Mouse (Mus musculus) T-helper 2 cell (primary cell): ENCODE results near the gene Olfr1297.

Experiments used
- in situ Hi-C: fragments of 300-600 bp; cut with MboI, MseI; formaldehyde crosslinking; loops from one replicate; pipeline ENCODE4 v1.15.1; 2025; ENCODE audit warnings: high pct_unique_total_duplicates

The Olfr1297 gene

DNA sequence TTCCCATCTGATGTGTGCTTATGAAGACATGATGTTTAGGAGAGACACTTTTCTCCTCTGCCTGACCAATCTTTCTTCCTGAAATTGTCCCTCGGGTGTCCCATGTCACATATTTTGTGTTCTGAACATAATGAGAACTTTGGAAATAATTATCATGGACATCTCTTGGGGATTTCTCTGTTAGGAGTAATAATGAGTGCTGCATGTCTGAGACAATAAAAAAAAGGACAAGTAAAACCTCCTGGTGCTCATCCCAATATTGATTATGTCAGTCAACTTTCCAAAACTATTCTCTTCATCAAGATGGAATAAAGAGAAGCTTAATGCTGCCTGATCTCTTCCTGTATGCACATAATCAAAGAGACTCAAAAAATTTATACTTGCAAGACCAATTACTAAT is at the start of gene Olfr1297:
Gene Olfr1297, minus strand, starts transcription at position 101 of the 400 bp plus-strand sequence.
- in situ Hi-C loops: no loop called here

DNA sequence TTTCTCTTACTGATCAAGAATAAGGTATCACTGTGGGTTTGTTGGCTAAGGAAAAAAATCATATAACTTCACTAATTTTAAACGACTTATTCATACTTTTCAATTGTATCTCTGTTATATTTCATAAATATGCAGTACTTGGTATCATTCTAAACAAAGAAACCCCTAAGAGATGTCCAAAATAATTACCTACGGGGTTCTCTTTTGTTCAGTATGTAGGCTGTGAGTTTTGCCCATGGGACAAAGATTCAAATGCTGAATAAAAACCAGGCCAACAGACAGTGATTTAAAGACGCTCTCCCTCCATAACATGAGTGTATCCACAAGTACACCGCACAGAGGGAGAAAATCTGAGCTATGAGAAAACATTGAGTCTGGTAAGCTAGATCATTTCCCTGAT is 34.8 kb upstream of the Olfr1297 start, which contains the start of gene Olfr1299:
Gene Olfr1299, plus strand, starts transcription at position 301 of the 400 bp plus-strand sequence.
- in situ Hi-C loops: no loop called here

DNA sequence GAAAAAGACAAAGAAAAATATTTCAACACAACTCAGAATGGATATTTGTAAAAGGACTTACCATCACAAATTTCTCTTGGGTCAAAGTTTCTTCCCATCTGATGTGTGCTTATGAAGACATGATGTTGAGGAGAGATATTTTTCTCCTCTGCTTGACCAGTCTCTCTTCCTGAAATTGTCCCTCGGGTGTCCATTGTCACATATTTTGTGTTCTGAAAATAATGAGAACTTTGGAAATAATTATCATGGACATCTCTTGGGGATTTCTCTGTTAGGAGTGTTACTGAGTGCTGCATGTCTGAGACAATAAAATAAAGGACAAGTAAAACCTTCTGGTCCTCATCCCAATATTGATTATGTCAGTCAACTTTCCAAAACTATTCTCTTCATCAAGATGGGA is 22.8 kb upstream of the Olfr1297 start, which contains the start of gene Olfr1298:
Gene Olfr1298, minus strand, starts transcription at position 101 of the 400 bp plus-strand sequence.
- in situ Hi-C loops: no loop called here

DNA sequence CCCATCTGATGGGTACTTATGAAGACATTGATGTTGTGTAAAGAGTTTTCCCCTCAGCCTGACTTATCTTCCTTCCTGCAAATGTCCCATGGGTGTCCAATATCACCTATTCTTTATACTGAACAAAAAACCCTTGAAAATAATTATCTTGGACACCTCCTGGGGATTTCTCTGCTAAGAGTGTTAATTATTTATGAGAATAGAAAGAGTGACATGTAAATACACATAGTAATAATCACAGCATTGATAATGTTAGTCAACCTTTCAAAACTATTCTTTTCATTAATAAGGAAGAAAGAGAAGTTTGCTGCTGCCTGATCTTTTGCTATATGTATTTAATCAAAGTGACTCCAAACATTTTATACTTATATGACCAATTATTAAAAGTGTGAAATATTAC is 56.7 kb downstream of the Olfr1297 start, which contains the start of gene Olfr1295:
Gene Olfr1295, minus strand, starts transcription at position 101 of the 400 bp plus-strand sequence.
- in situ Hi-C loops: no loop called here
